Mouse (Mus musculus) myocyte (in vitro differentiated cells): ENCODE results near the gene Idh3a.

Experiments
- E2F4 ChIP-seq: IDR thresholded peaks from one replicate; pipeline ENCODE4 v1.6.1; 2011; ENCODE audit warnings: mild to moderate bottlenecking, control low read depth, moderate library complexity; ENCODE audit not compliant: insufficient read depth
- MYOD1 ChIP-seq, 3 experiments: IDR thresholded peaks; one replicate each; pipeline ENCODE4 v1.6.1; 2011; ENCODE audit warnings: control low read depth in 2 of 3, low read depth in 2 of 3, mild to moderate bottlenecking in 2 of 3, moderate library complexity in 1 of 3; ENCODE audit not compliant: insufficient read length in 2 of 3, control insufficient read depth in 1 of 3
- MYOG ChIP-seq, 3 experiments: IDR thresholded peaks; one replicate each; pipeline ENCODE4 v1.6.1; 2011; ENCODE audit warnings: control low read depth in 2 of 3, low read depth in 2 of 3, mild to moderate bottlenecking in 2 of 3; ENCODE audit not compliant: insufficient read length in 2 of 3, control insufficient read depth in 1 of 3, insufficient read depth in 1 of 3
- POLR2A ChIP-seq: IDR thresholded peaks from one replicate; pipeline ENCODE4 v1.6.1; 2011; ENCODE audit warnings: low read depth, mild to moderate bottlenecking, control low read depth, moderate library complexity; ENCODE audit not compliant: insufficient read length
- POLR2AphosphoS2 ChIP-seq: IDR thresholded peaks from one replicate; pipeline ENCODE4 v1.6.1; 2011; ENCODE audit warnings: low read depth, control low read depth; ENCODE audit not compliant: insufficient read length
- SRF ChIP-seq: IDR thresholded peaks from one replicate; pipeline ENCODE4 v1.6.1; 2011; ENCODE audit warnings: low read depth; ENCODE audit not compliant: control insufficient read depth, insufficient read length
- TCF12 ChIP-seq: IDR thresholded peaks from one replicate; pipeline ENCODE4 v1.6.1; 2011; ENCODE audit warnings: mild to moderate bottlenecking, control low read depth; ENCODE audit not compliant: poor library complexity, insufficient read depth, severe bottlenecking
- USF1 ChIP-seq: IDR thresholded peaks from one replicate; pipeline ENCODE4 v1.6.1; 2011; ENCODE audit warnings: low read depth, mild to moderate bottlenecking, control low read depth, moderate library complexity

DNA sequence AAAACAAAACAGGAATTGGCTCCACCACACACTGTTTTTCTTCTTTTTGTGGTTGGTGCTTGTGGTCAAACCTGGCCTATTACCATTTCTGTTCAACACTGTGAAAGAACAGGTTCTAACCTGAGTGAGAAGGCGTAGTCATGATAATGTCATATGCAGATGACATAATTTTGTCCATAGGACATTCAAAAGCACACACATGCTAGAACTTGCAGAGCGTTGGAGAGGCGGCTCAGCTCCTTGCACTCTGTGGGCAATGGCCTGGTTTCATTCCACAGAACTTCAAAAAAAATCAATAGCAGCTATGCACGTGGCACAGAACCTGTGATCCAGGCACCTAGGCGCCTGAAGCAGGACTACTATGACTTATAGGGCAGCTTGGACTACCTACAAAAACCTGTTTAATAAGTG, 26.7 kb downstream of the Idh3a start:
- TF ChIP-seq POLR2A (no peak), TCF12 (no peak), SRF (no peak), USF1 (no peak), MYOD1 (IDR thresholded peaks at IDR 0.05; ENCODE audit: control insufficient read depth in 1 of 3, insufficient read length in 2 of 3, low read depth in 2 of 3) (no peak), E2F4 (no peak), MYOG (IDR thresholded peaks at IDR 0.05; ENCODE audit: control insufficient read depth in 1 of 3, insufficient read depth in 1 of 3, insufficient read length in 2 of 3, low read depth in 2 of 3) (no peak), POLR2AphosphoS2 (no peak)
